ENCODE assay signal across 10 mouse cellular contexts in the genomic region with DNA sequence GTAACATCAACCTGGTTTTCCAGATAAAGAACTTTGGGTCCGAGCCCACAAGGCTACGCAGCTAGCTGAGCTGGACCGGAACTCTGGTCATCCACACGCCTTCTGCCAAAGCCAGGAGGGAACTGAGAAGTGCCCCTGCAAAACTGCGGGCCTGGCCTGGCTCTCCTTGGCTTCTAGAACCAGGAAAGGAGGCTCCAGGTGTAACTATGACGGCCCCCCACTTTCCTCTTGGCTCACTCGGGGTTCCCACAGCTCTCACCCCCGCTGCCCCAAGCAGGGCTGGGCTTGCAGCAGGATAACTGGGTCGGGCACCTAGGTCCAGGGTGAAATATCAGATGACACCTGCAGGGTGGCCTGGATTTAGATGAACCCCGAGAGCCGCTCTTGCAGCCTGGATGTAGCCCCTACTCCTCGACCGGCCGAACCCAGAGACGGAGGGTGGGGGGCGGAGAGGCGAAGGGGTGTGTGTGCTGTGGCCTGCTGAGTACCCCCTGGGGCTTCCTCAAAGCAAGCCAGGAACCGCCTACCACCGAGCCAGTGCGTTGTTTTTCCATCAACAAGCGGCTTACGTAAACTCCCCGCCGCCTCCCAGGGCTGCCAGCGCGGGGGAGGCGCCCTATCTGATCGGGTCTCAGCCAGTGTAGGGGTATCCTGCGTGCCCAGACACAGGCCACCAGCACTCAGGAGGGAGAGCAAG. TPM values are rescaled to one million over a fixed set of nuclear protein-coding genes. Genes with fewer than 3 reads are reported as not detected.
DNase-seq lines count a peak whose midpoint lies in the region; ATAC-seq and TF ChIP-seq lines count a peak whose summit lies in the region.
"Had no signal": no experiment of that assay in that cellular context is flagged by ENCODE, and none has a peak within 500 bp of the region (broad histone marks: within the 10 kb centered on the region; RNA-seq: fewer than 3 reads in every experiment).

No protein-coding gene starts in this region.

- no peak for TF ChIP-seq CTCF in E14TG2a.4 (conservative IDR thresholded peaks at IDR 0.05; ENCODE audit: low read length)
- TF ChIP-seq CTCF in cortical plate, adult 2 months (IDR thresholded peaks at IDR 0.05; ENCODE audit: extremely low read depth, insufficient read depth, low read length): no peak

- H3K9me3 ChIP-seq in E14TG2a.4 (ENCODE audit: low read length): no peaks in the 10 kb centered on the region
- no peaks in the 10 kb centered on the region for H3K9me3 ChIP-seq in stomach, embryonic 16.5 days (replicated peaks; ENCODE audit: control insufficient read depth, low read length)
- no peaks in the 10 kb centered on the region for H3K9me3 ChIP-seq in intestine, embryonic 16.5 days (ENCODE audit: control insufficient read depth, low read length)

- peak overlapping the region; percentile 61 for H3K4me3 ChIP-seq in E14TG2a.4 (replicated peaks; ENCODE audit: low read length)
- peak overlapping the region; percentile 31 for H3K4me3 ChIP-seq in cortical plate, adult 2 months (ENCODE audit: insufficient read depth, low read length)
- no peak overlapping the region for H3K4me3 ChIP-seq in stomach, embryonic 16.5 days (replicated peaks; ENCODE audit: low read length)
- no peak overlapping the region for H3K4me3 ChIP-seq in intestine, embryonic 16.5 days (ENCODE audit: low read length)

- H3K36me3 ChIP-seq in E14TG2a.4 (ENCODE audit: insufficient read depth, low read length): no peaks in the 10 kb centered on the region
- H3K36me3 ChIP-seq in stomach, embryonic 16.5 days (ENCODE audit: control insufficient read depth, insufficient read depth, low read length): no peaks in the 10 kb centered on the region
- no peaks in the 10 kb centered on the region for H3K36me3 ChIP-seq in intestine, embryonic 16.5 days (ENCODE audit: control insufficient read depth, insufficient read depth, low read length)

- DNase-seq in heart, adult 11 months: peak; percentile 92
- DNase-seq in heart, adult 18-20 months: no peak
- peak; percentile 33 to 46 for DNase-seq in kidney, postnatal 36 days
- no peak for DNase-seq in urinary bladder, postnatal 10 days (ENCODE audit: low spot score)

- H3K27me3 ChIP-seq in E14TG2a.4 (ENCODE audit: insufficient read depth, low read length): peaks cover 57% of the 10 kb centered on the region
- H3K27me3 ChIP-seq in stomach, embryonic 16.5 days (ENCODE audit: control insufficient read depth, insufficient read depth, low read length): peaks cover 44% of the 10 kb centered on the region
- H3K27me3 ChIP-seq in intestine, embryonic 16.5 days (replicated peaks; ENCODE audit: control insufficient read depth, insufficient read depth, low read length): peaks cover 31% of the 10 kb centered on the region

- ATAC-seq in stomach, embryonic 16.5 days (ENCODE audit: insufficient read depth, low FRiP score): no peak
- ATAC-seq in intestine, embryonic 16.5 days: no peak

- H3K9ac ChIP-seq in stomach, embryonic 16.5 days (ENCODE audit: low read length): no peak overlapping the region
- no peak overlapping the region for H3K9ac ChIP-seq in intestine, embryonic 16.5 days (ENCODE audit: low read depth, low read length)

- TF ChIP-seq POLR2A in cortical plate, adult 2 months (IDR thresholded peaks at IDR 0.05; ENCODE audit: extremely low read depth, insufficient read depth, low read length): no peak

- peaks cover 35% of the 10 kb centered on the region for H3K4me1 ChIP-seq in E14TG2a.4 (replicated peaks; ENCODE audit: low read depth, low read length)
- no peaks in the 10 kb centered on the region for H3K4me1 ChIP-seq in cortical plate, adult 2 months (ENCODE audit: control insufficient read depth, insufficient read depth, low read length)
- no peaks in the 10 kb centered on the region for H3K4me1 ChIP-seq in stomach, embryonic 16.5 days (ENCODE audit: control insufficient read depth, insufficient read depth, low read length)
- 0 out of 2 replicates have a peak, but pooled peaks cover 4% of the 10 kb centered on the region for H3K4me1 ChIP-seq in intestine, embryonic 16.5 days (ENCODE audit: control insufficient read depth, insufficient read depth, low read length)

- H3K4me2 ChIP-seq in stomach, embryonic 16.5 days (ENCODE audit: low read depth, low read length): 0 out of 2 replicates have a peak overlapping the region, but pooled peaks have one; percentile 25
- H3K4me2 ChIP-seq in intestine, embryonic 16.5 days (ENCODE audit: low read depth, low read length): no peak overlapping the region

- no peak overlapping the region for H3K27ac ChIP-seq in cortical plate, adult 2 months (ENCODE audit: insufficient read depth, low read length)
- no peak overlapping the region for H3K27ac ChIP-seq in stomach, embryonic 16.5 days (ENCODE audit: low read length)
- H3K27ac ChIP-seq in intestine, embryonic 16.5 days (ENCODE audit: low read length): no peak overlapping the region

- 4% methylated on average over 29 of the region's 29 CpGs for WGBS in stomach, embryonic 16.5 days
- 5% methylated on average over 29 of the region's 29 CpGs for WGBS in intestine, embryonic 16.5 days

RNA-seq across cellular contexts. Expression of a gene that starts 39.9 kb away (rescaled TPM):
- total RNA-seq in heart, adult 18-20 months (2021): not detected
- polyA plus RNA-seq in cortical plate, adult 2 months (2012; rRNA removed): 82.4 and 83.3 TPM in 2 replicates
- 0.14 TPM in 1 of 2 replicates, not detected in the other for polyA plus RNA-seq in stomach, embryonic 16.5 days (2015; fragmentation: Nextera tagmentation; extraction: Ambion mirVana)
- 0.05 TPM in 1 of 2 replicates, not detected in the other for polyA plus RNA-seq in intestine, embryonic 16.5 days (2015; fragmentation: Nextera tagmentation; extraction: Ambion mirVana)
- polyA plus RNA-seq: intestine, embryonic 14.5 days; stomach, embryonic 14.5 days had no signal

Comparison
In these comparisons a context has a peak if more than half of its experiments do, and no peak if none do; other contexts are left out.
1. DNase-seq: peak in heart, adult 11 months (single experiment) and kidney, postnatal 36 days (2 of 2); none in heart, adult 18-20 months (0 of 2) and urinary bladder, postnatal 10 days (single experiment).
2. H3K4me3 ChIP-seq: peak in E14TG2a.4 (single experiment) and cortical plate, adult 2 months (single experiment); none in stomach, embryonic 16.5 days (single experiment) and intestine, embryonic 16.5 days (single experiment).
3. RNA of a gene that starts 39.9 kb away (polyA plus RNA-seq): 82.4 to 83.3 TPM in cortical plate, adult 2 months; 0.14 TPM in stomach, embryonic 16.5 days and 0.05 TPM in intestine, embryonic 16.5 days; every median in the first group is over 10 times any median in the second.